ENCODE assay signal across 9 mouse cellular contexts in the genomic region with DNA sequence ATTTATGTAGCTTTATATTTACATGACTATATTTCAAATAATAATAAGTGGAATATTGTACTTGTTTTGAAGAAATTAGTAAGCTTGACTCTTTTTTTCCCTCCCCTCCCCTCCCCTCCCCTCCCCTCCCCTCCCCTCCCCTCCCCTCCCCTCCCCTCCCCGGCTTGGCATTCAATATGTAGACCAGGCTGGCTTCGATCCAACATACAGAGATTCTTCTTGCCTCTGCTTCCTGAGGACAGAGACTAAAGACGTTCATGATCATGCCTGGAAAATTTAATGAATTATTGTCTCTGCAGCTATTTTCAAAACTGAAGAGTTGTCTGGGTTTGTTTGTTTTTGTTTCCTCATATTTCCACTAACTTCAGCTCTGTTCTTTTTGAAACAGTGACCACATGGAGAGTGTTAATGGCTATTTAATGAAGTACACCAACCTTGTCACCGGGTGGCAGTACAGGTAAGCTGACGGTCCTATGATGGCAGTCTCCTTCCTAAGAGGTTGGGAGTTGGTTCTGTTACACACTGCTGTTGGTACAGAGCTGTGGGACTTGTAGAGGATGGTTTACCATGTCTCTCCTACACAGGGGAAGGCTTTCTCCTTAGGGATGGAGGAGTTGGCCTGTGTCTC. TPM values are rescaled to one million over a fixed set of nuclear protein-coding genes. Genes with fewer than 3 reads are reported as not detected.
DNase-seq lines count a peak whose midpoint lies in the region; ATAC-seq and TF ChIP-seq lines count a peak whose summit lies in the region.
"Had no signal": no experiment of that assay in that cellular context is flagged by ENCODE, and none has a peak within 500 bp of the region (broad histone marks: within the 10 kb centered on the region; RNA-seq: fewer than 3 reads in every experiment).

No protein-coding gene starts in this region.

- peak; percentile 60 for TF ChIP-seq CTCF in layer of hippocampus, adult 2 months (conservative IDR thresholded peaks at IDR 0.05)
- TF ChIP-seq CTCF in brain, embryonic 14.5 days (IDR thresholded peaks at IDR 0.05; ENCODE audit: borderline replicate concordance, extremely low read depth, insufficient read depth, insufficient read length) = peak; percentile 44; the same call in 1 of the 2 replicates

- no peak overlapping the region for H3K27ac ChIP-seq in layer of hippocampus, adult 2 months

- peak; percentile 62; the same call in 1 of the 2 replicates for ATAC-seq in megakaryocyte, adult 5-6 weeks (ENCODE audit: poor library complexity, severe bottlenecking)

- peak; percentile 37 for DNase-seq in adrenal gland, postnatal 10 days
- no peak for DNase-seq in adrenal gland, adult 18-20 months (ENCODE audit: low spot score in 2 of 2)
- DNase-seq in layer of hippocampus, adult 2 months (ENCODE audit: low spot score in 2 of 2) = no peak
- no peak for DNase-seq in layer of hippocampus, postnatal 10 days (ENCODE audit: low spot score in 2 of 2)
- DNase-seq in brain, embryonic 14.5 days (ENCODE audit: low read depth) = peak; percentile 39
- no peak for DNase-seq in cerebellum, postnatal 36 days
- DNase-seq in cerebellum, adult 18-20 months = no peak

- no peak overlapping the region for H3K4me3 ChIP-seq in layer of hippocampus, adult 2 months
- H3K4me3 ChIP-seq: megakaryocyte, embryonic 14.5 days had no signal

- no peak for TF ChIP-seq POLR2A in brain, embryonic 14.5 days (IDR thresholded peaks at IDR 0.05; ENCODE audit: borderline replicate concordance, extremely low read depth, insufficient read depth, insufficient read length, poor library complexity, severe bottlenecking)

RNA-seq across cellular contexts. Expression of a gene that starts 10.9 kb away (rescaled TPM):
- 10 to 100 TPM; 43.8 to 57.3 TPM for total RNA-seq in adrenal gland, postnatal 10 days (2021)
- total RNA-seq in adrenal gland, adult 18-20 months (2021) = 10 to 100 TPM; 44.9 to 47.3 TPM
- total RNA-seq in layer of hippocampus, adult 2 months (2021) = 10 to 100 TPM; 18.2 to 18.3 TPM
- total RNA-seq in layer of hippocampus, postnatal 10 days (2021) = 10 to 100 TPM; 23.1 to 25.0 TPM
- polyA plus RNA-seq in brain, embryonic 14.5 days (2012; rRNA removed) = 15.5 and 19.7 TPM in 2 replicates
- 17.2 and 18.4 TPM in 2 replicates for total RNA-seq in megakaryocyte, adult 5-6 weeks (2015)
- 29.1 and 30.0 TPM in 2 replicates for total RNA-seq in megakaryocyte, adult 5-6 weeks (2017)

RNA-seq across cellular contexts. Expression of a gene that starts 55.4 kb away (rescaled TPM):
- 10 to 100 TPM; 50.2 to 53.0 TPM for total RNA-seq in adrenal gland, postnatal 10 days (2021)
- 10 to 100 TPM; 32.9 to 39.8 TPM for total RNA-seq in adrenal gland, adult 18-20 months (2021)
- total RNA-seq in layer of hippocampus, adult 2 months (2021) = 10 to 100 TPM; 29.8 to 32.8 TPM
- total RNA-seq in layer of hippocampus, postnatal 10 days (2021) = 10 to 100 TPM; 59.6 to 59.7 TPM
- 25.9 and 40.3 TPM in 2 replicates for polyA plus RNA-seq in brain, embryonic 14.5 days (2012; rRNA removed)
- total RNA-seq in megakaryocyte, adult 5-6 weeks (2015) = 61.0 and 61.8 TPM in 2 replicates
- 76.8 and 88.0 TPM in 2 replicates for total RNA-seq in megakaryocyte, adult 5-6 weeks (2017)

Comparison
In these comparisons a context has a peak if more than half of its experiments do, and no peak if none do; other contexts are left out.
1. DNase-seq: peak in adrenal gland, postnatal 10 days (single experiment) and brain, embryonic 14.5 days (single experiment); none in adrenal gland, adult 18-20 months (0 of 2), layer of hippocampus, adult 2 months (0 of 2), layer of hippocampus, postnatal 10 days (0 of 2), cerebellum, postnatal 36 days (0 of 2) and cerebellum, adult 18-20 months (0 of 2).